Mouse (Mus musculus) layer of hippocampus, adult 18-20 months (tissue): Measurements from ENCODE around the gene Lxn. TPM values are rescaled to one million over a fixed set of nuclear protein-coding genes. Genes with fewer than 3 reads are reported as not detected.
A peak's percentile ranks its signal among the peaks of the same experiment; 100 is the strongest.

Experiments used
- DNase-seq, 2 experiments: peaks; one replicate each; pipeline ENCODE4 v3.0.0; 2022; ENCODE audit warnings: low spot score in 2 of 2
- long read RNA-seq: library from polyadenylated mRNA; stranded (forward); transcript quantifications from one replicate; pipeline ENCODE4 v2.0.0, GENCODE M21; 2021
- total RNA-seq, 2 experiments: library from RNA; stranded (reverse); gene quantifications; 2 replicates each; pipeline ENCODE4 v1.2.3; 2021

Gene Lxn
- total RNA-seq = 10 to 100 TPM; 45.4 to 49.6 TPM
- long read RNA-seq, transcript Lxn-201 (6 exons, 1,112 nt) = major isoform, 40 of 45 reads
- long read RNA-seq, partial matches to known transcripts = 1 of 45 reads
- long read RNA-seq, other reads (novel, unspliced or antisense) = 1 of 45 reads

GRCm38 (mm10) chr3:67463450-67464372 lies at the start of gene Lxn:
Lxn (minus strand) TSS chr3:67463926.
- peak; percentile 52 to 57 for DNase-seq

- peak; percentile 46 to 92 for DNase-seq
Observed at GRCm38 (mm10) chr3:67512807-67513206, 49.1 kb upstream of the Lxn start.

GRCm38 (mm10) chr3:67508216-67508892 lies 44.6 kb upstream of the Lxn start:
- DNase-seq = no peak

GRCm38 (mm10) chr3:67505286-67505685 lies 41.6 kb upstream of the Lxn start:
- DNase-seq = no peak

GRCm38 (mm10) chr3:67503878-67504277 lies 40.2 kb upstream of the Lxn start:
- DNase-seq = no peak

- DNase-seq = no peak
Observed at GRCm38 (mm10) chr3:67499406-67499791, 35.7 kb upstream of the Lxn start.

GRCm38 (mm10) chr3:67498773-67499405 lies 35.2 kb upstream of the Lxn start:
- DNase-seq = no peak

- no peak for DNase-seq
Observed at GRCm38 (mm10) chr3:67497998-67498397, 34.3 kb upstream of the Lxn start.

- no peak for DNase-seq
Observed at GRCm38 (mm10) chr3:67496310-67496709, 32.6 kb upstream of the Lxn start.

GRCm38 (mm10) chr3:67493132-67493531 lies 29.4 kb upstream of the Lxn start:
- peak; percentile 34 to 66 for DNase-seq

GRCm38 (mm10) chr3:67492086-67492869 lies 28.6 kb upstream of the Lxn start:
- peak in 1 of 2 experiments; percentile 19 for DNase-seq

GRCm38 (mm10) chr3:67490156-67490555 lies 26.4 kb upstream of the Lxn start:
- no peak for DNase-seq

- no peak for DNase-seq
Observed at GRCm38 (mm10) chr3:67485233-67485632, 21.5 kb upstream of the Lxn start.

- DNase-seq = no peak
Observed at GRCm38 (mm10) chr3:67482400-67482799, 18.7 kb upstream of the Lxn start.

- DNase-seq = no peak
Observed at GRCm38 (mm10) chr3:67479806-67480205, 16.1 kb upstream of the Lxn start.

- no peak for DNase-seq
Observed at GRCm38 (mm10) chr3:67473438-67473837, 9.7 kb upstream of the Lxn start.

- DNase-seq = no peak
Observed at GRCm38 (mm10) chr3:67471408-67472127, 7.8 kb upstream of the Lxn start.

- no peak for DNase-seq
Observed at GRCm38 (mm10) chr3:67467281-67467680, 3.6 kb upstream of the Lxn start.

- DNase-seq = no peak
Observed at GRCm38 (mm10) chr3:67466576-67466975, 2.9 kb upstream of the Lxn start.

- no peak for DNase-seq
Observed at GRCm38 (mm10) chr3:67463001-67463400, 725 bp downstream of the Lxn start.
